Mouse (Mus musculus) neutrophil, adult 59 days (primary cell): Measurements from ENCODE around the gene Ddx42. TPM values are rescaled to one million over a fixed set of nuclear protein-coding genes. Genes with fewer than 3 reads are reported as not detected.

Experiments
- total RNA-seq, 2 experiments: library from RNA; stranded (reverse); gene quantifications; 1 replicate in 1 of 2; 2 replicates in 1 of 2; pipeline ENCODE4 v1.2.4; 2023

The Ddx42 gene
- 10 to 100 TPM; 34.5 to 35.3 TPM for total RNA-seq

GRCm38 (mm10) chr11:106216730-106217490 lies at the start of gene Ddx42:
Gene Ddx42, plus strand, starts transcription at chr11:106216926.

GRCm38 (mm10) chr11:106202123-106202465 lies 14.6 kb upstream of the Ddx42 start, which contains the start of gene Strada:
Gene Strada, minus strand, starts transcription at chr11:106202168.

GRCm38 (mm10) chr11:106215927-106216729 lies 598 bp upstream of the Ddx42 start, which contains the start of gene Ccdc47:
Gene Ccdc47, minus strand, starts transcription at chr11:106216344.

GRCm38 (mm10) chr11:106255685-106256451 lies 39.1 kb downstream of the Ddx42 start, which contains the start of the genes Ftsj3 and Psmc5:
Gene Ftsj3, minus strand, starts transcription at chr11:106256079.
Gene Psmc5, plus strand, starts transcription at chr11:106256154.

GRCm38 (mm10) chr11:106272644-106273310 lies 56.1 kb downstream of the Ddx42 start, which contains the start of gene Smarcd2:
Gene Smarcd2, minus strand, starts transcription at chr11:106272972.

GRCm38 (mm10) chr11:106276454-106276853 lies 59.7 kb downstream of the Ddx42 start, which contains the start of gene Tcam1:
Gene Tcam1, plus strand, starts transcription at chr11:106276672.

Other genes with a start within 250 kb of the Ddx42 start
- gene Ace, start 249.0 kb upstream of the Ddx42 start, total RNA-seq, result 1 to 10 TPM; 2.2 to 2.4 TPM
- gene Ace3, start 222.3 kb upstream of the Ddx42 start, total RNA-seq, result not detected
- gene Kcnh6, start 208.8 kb upstream of the Ddx42 start, total RNA-seq, result not detected
- 10 to 100 TPM; 48.1 to 54.6 TPM for gene Dcaf7, start 180.1 kb upstream of the Ddx42 start, total RNA-seq
- gene Taco1, start 150.9 kb upstream of the Ddx42 start, total RNA-seq, result 1 to 10 TPM; 5.8 to 5.9 TPM
- 100 to 1,000 TPM; 195 to 202 TPM for gene Map3k3, start 132.3 kb upstream of the Ddx42 start, total RNA-seq
- 1 to 10 TPM; 1.7 to 5.7 TPM for gene Gm10840, start 56.1 kb upstream of the Ddx42 start, total RNA-seq
- gene Limd2, start 56.1 kb upstream of the Ddx42 start, total RNA-seq, result 100 to 1,000 TPM; 442 to 451 TPM
- 10 to 100 TPM; 21.5 to 24.7 TPM for gene Strada, start 14.8 kb upstream of the Ddx42 start, total RNA-seq
- gene Ccdc47, start 582 bp upstream of the Ddx42 start, total RNA-seq, result 10 to 100 TPM; 30.8 to 41.2 TPM
- gene Ftsj3, start 39.2 kb downstream of the Ddx42 start, total RNA-seq, result 10 to 100 TPM; 20.8 to 20.9 TPM
- gene Psmc5, start 39.2 kb downstream of the Ddx42 start, total RNA-seq, result 10 to 100 TPM; 28.5 to 35.0 TPM
- 10 to 100 TPM; 91.3 to 96.2 TPM for gene Smarcd2, start 56.0 kb downstream of the Ddx42 start, total RNA-seq
- gene Tcam1, start 59.7 kb downstream of the Ddx42 start, total RNA-seq, result under 1 TPM; 0.11 to 0.22 TPM
- gene Gh, start 84.9 kb downstream of the Ddx42 start, total RNA-seq, result not detected
- gene Cd79b, start 97.8 kb downstream of the Ddx42 start, total RNA-seq, result 10 to 100 TPM; 13.0 to 25.4 TPM
- gene Scn4a, start 136.4 kb downstream of the Ddx42 start, total RNA-seq, result under 1 TPM; 0.04 TPM
- gene Prr29, start 148.5 kb downstream of the Ddx42 start, total RNA-seq, result not detected
- 10 to 100 TPM; 15.7 to 19.1 TPM for gene Icam2, start 171.1 kb downstream of the Ddx42 start, total RNA-seq